Mouse (Mus musculus): ENCODE results near the gene 2310034C09Rik. TPM values are rescaled to one million over a fixed set of nuclear protein-coding genes. Genes with fewer than 3 reads are reported as not detected.
"Not testable (repeated sequence)": the region's sequence is repeated elsewhere in the genome, so short reads cannot be mapped to it uniquely, and the experiment has no call there.

Gene 2310034C09Rik
- not detected for total RNA-seq (2021)

GRCm38 (mm10) chr16:88758547-88758946 is at the start of gene 2310034C09Rik:
Gene 2310034C09Rik, plus strand, starts transcription at chr16:88758847.
- DNase-seq (ENCODE audit: low spot score in 2 of 2); intact Hi-C loops (cut with DNase I): not testable (repeated sequence)

- DNase-seq (ENCODE audit: low spot score in 2 of 2) = no peak
- intact Hi-C loops (cut with DNase I) = no loop called here
Measured at GRCm38 (mm10) chr16:88710757-88711156, 47.9 kb upstream of the 2310034C09Rik start.

DNA sequence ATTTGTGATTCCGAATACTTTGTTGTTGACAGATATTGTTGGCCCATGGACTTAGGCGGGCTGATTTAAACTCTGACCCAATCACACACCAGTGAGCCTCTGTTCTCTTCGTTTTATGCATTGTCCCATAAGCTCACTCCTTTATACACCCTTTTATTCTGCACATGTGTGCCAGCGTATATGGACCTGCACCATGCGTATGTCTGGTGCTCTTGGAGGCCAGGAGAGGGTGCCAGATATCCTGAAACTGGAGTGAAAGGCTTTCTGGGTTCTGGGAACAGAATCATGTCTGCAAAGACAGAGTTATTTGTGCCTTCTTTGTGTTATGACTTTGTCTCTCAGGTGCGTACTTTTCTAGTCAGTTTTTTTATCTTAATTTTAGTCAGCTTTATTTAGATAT is 47.4 kb upstream of the 2310034C09Rik start:
- intact Hi-C loops (cut with DNase I) = no loop called here
- no peak for DNase-seq (ENCODE audit: low spot score in 2 of 2)

DNA sequence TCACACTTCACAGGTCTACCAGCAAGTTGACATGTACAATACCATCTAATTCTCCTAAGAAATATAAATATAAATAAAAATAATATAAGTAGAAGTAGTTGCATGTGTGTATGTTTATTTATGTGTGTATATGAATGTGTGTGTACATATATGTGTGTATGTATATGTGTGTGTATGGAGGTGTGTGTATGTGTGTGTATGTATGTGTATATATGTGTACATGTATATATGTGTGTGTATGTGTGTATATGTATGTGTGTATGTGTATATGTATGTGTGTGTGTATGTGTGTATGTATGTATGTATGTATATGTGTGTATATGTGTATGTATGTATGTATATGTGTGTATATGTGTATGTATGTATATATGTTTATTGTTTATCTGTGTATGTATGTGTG is 42.1 kb upstream of the 2310034C09Rik start:
- DNase-seq (ENCODE audit: low spot score in 2 of 2) = no peak
- intact Hi-C loops (cut with DNase I) = no loop called here

- DNase-seq (ENCODE audit: low spot score in 2 of 2) = no peak
- intact Hi-C loops (cut with DNase I) = no loop called here
Measured at GRCm38 (mm10) chr16:88720031-88720430, 38.6 kb upstream of the 2310034C09Rik start.

GRCm38 (mm10) chr16:88728812-88729275 is 29.8 kb upstream of the 2310034C09Rik start, which contains the start of gene Krtap13-1:
Gene Krtap13-1, plus strand, starts transcription at chr16:88728862.
- DNase-seq (ENCODE audit: low spot score in 2 of 2) = no peak
- intact Hi-C loops (cut with DNase I) = no loop called here

DNA sequence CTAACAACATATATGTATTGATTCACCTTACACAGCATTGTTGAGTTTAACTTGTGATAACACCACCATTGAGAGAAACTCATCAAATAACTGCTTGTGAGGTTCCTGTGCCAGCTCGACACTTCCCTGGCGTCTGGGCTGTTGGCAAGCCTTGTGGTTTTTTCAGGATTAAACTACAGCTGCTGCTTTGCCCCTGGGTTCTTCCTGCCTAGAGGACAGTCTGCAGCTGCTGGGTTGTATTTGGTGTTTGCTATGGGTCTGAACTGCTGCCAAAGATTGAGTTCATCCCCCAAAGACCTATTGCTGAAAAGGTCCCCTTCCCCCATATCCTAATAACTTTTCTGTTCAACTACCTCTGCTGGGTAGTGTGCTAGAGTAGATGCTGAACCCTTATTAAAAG is 23.3 kb upstream of the 2310034C09Rik start:
- DNase-seq (ENCODE audit: low spot score in 2 of 2) = no peak
- intact Hi-C loops (cut with DNase I) = no loop called here

DNA sequence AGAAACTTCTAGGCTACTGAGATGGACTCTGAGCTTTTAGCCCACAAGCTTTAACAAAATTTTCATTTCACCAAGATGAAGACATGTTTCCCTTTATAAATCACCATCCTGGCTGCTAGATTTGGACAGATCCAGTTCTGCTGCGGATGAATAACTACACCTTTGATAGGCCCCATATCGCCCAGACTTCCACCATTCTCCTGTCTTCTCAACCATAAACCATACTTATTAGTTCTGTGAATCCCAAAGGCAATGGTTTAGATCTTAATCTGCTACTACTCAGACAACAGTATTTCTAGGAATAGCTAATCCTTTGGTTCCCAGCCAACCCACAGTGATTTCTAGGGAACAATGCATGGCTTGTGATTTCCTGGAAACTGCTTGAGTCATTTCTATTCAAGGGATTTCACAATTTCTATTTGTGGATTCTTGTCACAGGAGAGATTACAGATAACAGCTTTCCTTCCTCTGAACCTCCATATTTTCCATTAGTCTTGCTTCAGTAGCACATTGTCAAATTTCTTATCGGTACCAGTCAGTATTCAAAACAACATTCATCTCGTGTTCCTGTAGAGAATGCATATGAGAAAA is 13.8 kb upstream of the 2310034C09Rik start:
- DNase-seq (ENCODE audit: low spot score in 2 of 2) = no peak
- intact Hi-C loops (cut with DNase I) = no loop called here

- DNase-seq (ENCODE audit: low spot score in 2 of 2) = no peak
Measured at GRCm38 (mm10) chr16:88747943-88748342, 10.7 kb upstream of the 2310034C09Rik start.

GRCm38 (mm10) chr16:88751535-88751934 is 7.1 kb upstream of the 2310034C09Rik start, which contains the start of gene Krtap13:
Gene Krtap13, minus strand, starts transcription at chr16:88751635.
- intact Hi-C loops (cut with DNase I); DNase-seq (ENCODE audit: low spot score in 2 of 2): not testable (repeated sequence)

More at GRCm38 (mm10) chr16:88747943-88748342, 10.7 kb upstream of the 2310034C09Rik start:
- intact Hi-C loops (cut with DNase I) = no loop called here

DNA sequence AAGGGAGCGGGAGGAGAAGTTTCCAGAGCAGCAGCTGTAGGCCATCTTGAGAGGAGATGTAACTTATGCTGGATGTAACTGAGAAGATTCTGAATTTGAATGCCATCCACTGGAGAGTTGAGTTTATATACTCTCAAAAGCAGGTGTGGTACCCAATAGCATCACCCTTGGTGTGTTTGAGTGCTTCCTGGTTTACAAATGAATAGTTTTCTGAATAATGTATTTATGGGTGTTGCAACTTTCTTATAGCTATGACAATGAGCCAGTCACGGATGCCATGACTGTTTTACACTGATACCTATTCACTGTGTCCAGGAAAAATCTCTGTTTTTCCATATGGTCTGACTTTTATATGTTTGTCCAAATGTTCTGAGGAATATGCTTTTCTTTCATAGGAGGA is 15.5 kb downstream of the 2310034C09Rik start, which contains the start of gene 2310057N15Rik:
Gene 2310057N15Rik, minus strand, starts transcription at position 101 of the 400 bp plus-strand sequence.
- DNase-seq (ENCODE audit: low spot score in 2 of 2) = no peak
- intact Hi-C loops (cut with DNase I) = no loop called here

DNA sequence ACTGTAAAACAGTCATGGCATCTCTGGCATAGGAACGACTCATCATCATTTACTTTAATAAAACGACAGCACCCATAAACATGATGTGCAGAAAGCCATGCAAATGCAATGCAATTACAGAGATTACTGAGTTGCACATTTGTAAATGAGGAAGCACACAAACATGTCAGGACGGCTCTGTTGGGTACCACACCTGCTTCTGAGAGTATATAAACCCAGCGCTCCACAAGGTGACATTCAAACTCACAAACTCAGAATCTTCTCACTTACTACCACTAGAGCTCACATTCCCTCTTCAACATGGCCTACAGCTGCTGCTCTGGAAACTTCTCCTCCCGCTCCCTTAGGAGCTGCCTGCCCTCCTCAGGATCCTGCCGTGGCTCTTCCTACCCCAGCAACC is 18.9 kb downstream of the 2310034C09Rik start, which contains the start of gene Gm5965:
Gene Gm5965, plus strand, starts transcription at position 301 of the 400 bp plus-strand sequence.
- intact Hi-C loops (cut with DNase I) = no loop called here
- no peak for DNase-seq (ENCODE audit: low spot score in 2 of 2)

GRCm38 (mm10) chr16:88786786-88787185 is 28.1 kb downstream of the 2310034C09Rik start:
- no peak for DNase-seq (ENCODE audit: low spot score in 2 of 2)
- intact Hi-C loops (cut with DNase I) = no loop called here

Other genes starting within 250 kb of the 2310034C09Rik start
- gene Cldn8, start 195.7 kb upstream of the 2310034C09Rik start, total RNA-seq (2021) = not detected
- not detected for gene Krtap24-1, start 146.6 kb upstream of the 2310034C09Rik start, total RNA-seq (2021)
- gene 2310079G19Rik, start 131.2 kb upstream of the 2310034C09Rik start, total RNA-seq (2021) = not detected
- gene Krtap26-1, start 111.1 kb upstream of the 2310034C09Rik start, total RNA-seq (2021) = not detected
- not detected for gene Krtap27-1, start 87.2 kb upstream of the 2310034C09Rik start, total RNA-seq (2021)
- gene 2310061N02Rik, start 50.9 kb upstream of the 2310034C09Rik start, total RNA-seq (2021) = not detected
- gene Krtap13-1, start 30.0 kb upstream of the 2310034C09Rik start, total RNA-seq (2021) = not detected
- not detected for gene Krtap13, start 7.2 kb upstream of the 2310034C09Rik start, total RNA-seq (2021)
- not detected for gene 2310057N15Rik, start 15.4 kb downstream of the 2310034C09Rik start, total RNA-seq (2021)
- gene Gm5965, start 19.0 kb downstream of the 2310034C09Rik start, total RNA-seq (2021) = not detected
- not detected for gene Gm20741, start 53.4 kb downstream of the 2310034C09Rik start, total RNA-seq (2021)
- gene Krtap15, start 61.4 kb downstream of the 2310034C09Rik start, total RNA-seq (2021) = not detected
- gene Krtap14, start 67.3 kb downstream of the 2310034C09Rik start, total RNA-seq (2021) = not detected
- not detected for gene Krtap19-1, start 110.6 kb downstream of the 2310034C09Rik start, total RNA-seq (2021)
- not detected for gene Krtap19-2, start 115.4 kb downstream of the 2310034C09Rik start, total RNA-seq (2021)
- gene Krtap19-3, start 119.2 kb downstream of the 2310034C09Rik start, total RNA-seq (2021) = not detected
- not detected for gene Krtap19-4, start 126.2 kb downstream of the 2310034C09Rik start, total RNA-seq (2021)
- not detected for gene Krtap19-5, start 137.6 kb downstream of the 2310034C09Rik start, total RNA-seq (2021)
- gene Krtap19-9b, start 173.4 kb downstream of the 2310034C09Rik start, total RNA-seq (2021) = not detected
- not detected for gene Krtap16-3, start 204.0 kb downstream of the 2310034C09Rik start, total RNA-seq (2021)